Mouse (Mus musculus) forebrain, embryonic 16.5 days (tissue): Measurements from ENCODE around the gene Prss30. TPM values are rescaled to one million over a fixed set of nuclear protein-coding genes. Genes with fewer than 3 reads are reported as not detected.
A peak's percentile ranks its signal among the peaks of the same experiment; 100 is the strongest.

Experiments used
- ATAC-seq: fragments of 200-750 bp; cut with Nextera tagmentation; 2 replicates; pipeline ENCODE4 v1.8.0; 2017; ENCODE audit warnings: mild to moderate bottlenecking, moderate library complexity
- H3K27ac ChIP-seq: fragments of 300-500 bp; sonication (generic); 2 replicates; pipeline ENCODE4 v1.5.1; 2014; ENCODE audit warnings: low read length, control low read depth
- H3K27me3 ChIP-seq: fragments of 300-500 bp; sonication (generic); replicated peaks from 2 replicates; pipeline ENCODE4 v1.6.1; 2014; ENCODE audit warnings: low read length; ENCODE audit not compliant: control insufficient read depth, insufficient read depth
- H3K36me3 ChIP-seq: fragments of 300-500 bp; sonication (generic); 2 replicates; pipeline ENCODE4 v1.6.1; 2014; ENCODE audit not compliant: control insufficient read depth, insufficient read depth
- H3K4me1 ChIP-seq: fragments of 300-500 bp; sonication (generic); replicated peaks from 2 replicates; pipeline ENCODE4 v1.6.1; 2014; ENCODE audit warnings: low read length; ENCODE audit not compliant: control insufficient read depth, insufficient read depth
- H3K4me2 ChIP-seq: fragments of 300-500 bp; sonication (generic); 2 replicates; pipeline ENCODE4 v1.6.1; 2014; ENCODE audit warnings: mild to moderate bottlenecking, low read length, control low read depth
- H3K4me3 ChIP-seq: fragments of 300-500 bp; sonication (generic); replicated peaks from 2 replicates; pipeline ENCODE4 v1.5.1; 2014; ENCODE audit warnings: mild to moderate bottlenecking, low read length, control low read depth
- H3K9ac ChIP-seq: fragments of 300-500 bp; sonication (generic); replicated peaks from 2 replicates; pipeline ENCODE4 v1.6.1; 2014; ENCODE audit warnings: low read depth, low read length, control low read depth
- H3K9me3 ChIP-seq: fragments of 300-500 bp; sonication (generic); 2 replicates; pipeline ENCODE4 v1.6.1; 2016; ENCODE audit warnings: low read length; ENCODE audit not compliant: control insufficient read depth
- whole genome bisulfite sequencing: fragments of 180-500 bp; shearing (Covaris S2); extraction: QIAGEN DNeasy Blood & Tissue Kit; methylation state at CpG from one replicate; pipeline ENCODE4 v1.1.7; 2014; 5-methylcytosine and 5-hydroxymethylcytosine counted together
- polyA plus RNA-seq: library from polyadenylated mRNA; unstranded; fragments of >200 nt; fragmentation: Nextera tagmentation; extraction: Ambion mirVana; gene quantifications from 2 replicates; pipeline ENCODE4 v1.2.1, GENCODE M21; 2015

The Prss30 gene
- polyA plus RNA-seq, 1 experiment from 2014 or later: 0.28 TPM

- Histone ChIP-seq H3K4me1 (peaks cover 6% of the 10 kb centered on the region), H3K4me3 (peak overlapping the region; percentile 37), H3K36me3 (no peaks in the 10 kb centered on the region), H3K9ac (peak overlapping the region; percentile 66), H3K9me3 (no peaks in the 10 kb centered on the region), H3K27me3 (no peaks in the 10 kb centered on the region), H3K27ac (no peak overlapping the region), H3K4me2 (peak overlapping the region; percentile 64)
- ATAC-seq: peak; percentile 84
- WGBS: 9% methylated on average over 31 of the region's 31 CpGs
Measured at GRCm38 (mm10) chr17:23993559-23994428, 13.4 kb upstream of the Prss30 start.

DNA sequence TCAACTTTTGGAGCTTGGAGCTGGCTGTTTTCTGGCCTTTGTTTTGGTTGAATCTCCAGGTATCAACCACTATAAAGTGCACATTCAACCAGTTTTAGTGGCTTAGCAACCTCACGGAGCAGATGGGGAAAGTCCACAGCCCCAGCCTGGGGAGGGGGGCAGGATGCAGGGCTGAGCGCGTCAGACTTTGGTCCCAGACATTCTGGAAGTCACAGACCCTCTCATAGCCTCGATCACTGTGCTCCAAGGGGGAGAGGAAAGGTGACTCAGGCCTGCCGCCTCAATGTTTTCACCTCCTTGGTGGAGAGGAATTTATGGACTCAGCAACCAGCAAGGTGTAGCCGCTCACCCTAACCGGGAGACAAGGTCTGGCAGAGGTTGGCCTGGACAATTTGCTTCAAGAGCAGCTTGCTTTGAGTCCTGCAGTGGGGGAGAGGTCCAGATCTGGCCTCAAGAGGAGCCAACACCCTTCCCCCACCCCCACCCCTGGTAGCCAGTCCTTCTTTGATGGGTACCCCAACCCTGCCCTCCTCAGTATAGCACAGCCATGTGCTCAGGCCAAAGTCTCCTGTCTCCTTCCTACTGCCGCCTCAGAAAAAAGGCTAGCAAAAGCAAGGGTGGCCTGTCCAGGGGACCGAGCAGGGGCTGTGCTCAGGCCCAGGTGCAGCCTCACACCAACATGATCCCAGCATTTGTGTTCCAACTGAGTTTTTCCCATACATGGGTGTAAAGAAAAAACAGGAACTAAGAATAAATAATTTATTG lies 12.6 kb upstream of the Prss30 start:
- no peaks in the 10 kb centered on the region for H3K27me3 ChIP-seq
- no peaks in the 10 kb centered on the region for H3K36me3 ChIP-seq
- H3K4me2 ChIP-seq: peak overlapping the region; percentile 64
- H3K9me3 ChIP-seq: no peaks in the 10 kb centered on the region
- H3K9ac ChIP-seq: peak overlapping the region; percentile 42; the same call in 1 of the 2 replicates
- no peak overlapping the region for H3K27ac ChIP-seq
- peak; percentile 78 for ATAC-seq
- H3K4me3 ChIP-seq: peak overlapping the region; percentile 14; the same call in 1 of the 2 replicates
- H3K4me1 ChIP-seq: peaks cover 6% of the 10 kb centered on the region
- 70% methylated on average over 9 of the region's 9 CpGs for WGBS

GRCm38 (mm10) chr17:23989802-23990201 lies 9.4 kb upstream of the Prss30 start:
- Histone ChIP-seq H3K9ac (no peak overlapping the region), H3K4me3 (no peak overlapping the region), H3K4me1 (peaks cover 6% of the 10 kb centered on the region), H3K9me3 (no peaks in the 10 kb centered on the region), H3K4me2 (no peak overlapping the region), H3K36me3 (no peaks in the 10 kb centered on the region), H3K27me3 (no peaks in the 10 kb centered on the region), H3K27ac (no peak overlapping the region)
- 37% methylated on average over 2 of the region's 2 CpGs for WGBS
- no peak for ATAC-seq

DNA sequence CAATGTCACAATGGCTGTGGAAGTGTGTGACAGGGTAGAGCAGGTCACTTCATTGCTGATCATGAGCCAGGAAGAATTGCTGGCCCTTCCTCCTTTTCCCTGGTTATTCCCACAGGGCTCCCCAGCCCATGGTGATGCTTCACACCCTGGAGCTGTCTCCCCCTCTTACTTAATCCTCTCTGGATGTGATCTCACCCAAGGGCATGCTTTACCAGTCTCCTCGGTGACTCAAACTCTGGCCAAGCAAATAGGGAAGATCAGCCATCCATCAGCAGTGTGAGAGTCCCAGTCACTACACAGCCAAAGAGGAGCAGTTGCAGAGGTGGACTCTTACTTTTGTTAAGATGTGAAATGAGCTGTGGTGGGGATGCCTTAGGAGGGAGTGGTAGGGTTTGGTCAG lies 4.6 kb upstream of the Prss30 start:
- H3K4me2 ChIP-seq: no peak overlapping the region
- WGBS: 77% methylated on average over 1 of the region's 1 CpGs
- no peak overlapping the region for H3K9ac ChIP-seq
- no peak overlapping the region for H3K4me3 ChIP-seq
- H3K36me3 ChIP-seq: no peaks in the 10 kb centered on the region
- no peaks in the 10 kb centered on the region for H3K27me3 ChIP-seq
- no peak for ATAC-seq
- no peaks in the 10 kb centered on the region for H3K9me3 ChIP-seq
- H3K27ac ChIP-seq: no peak overlapping the region
- H3K4me1 ChIP-seq: no peaks in the 10 kb centered on the region

DNA sequence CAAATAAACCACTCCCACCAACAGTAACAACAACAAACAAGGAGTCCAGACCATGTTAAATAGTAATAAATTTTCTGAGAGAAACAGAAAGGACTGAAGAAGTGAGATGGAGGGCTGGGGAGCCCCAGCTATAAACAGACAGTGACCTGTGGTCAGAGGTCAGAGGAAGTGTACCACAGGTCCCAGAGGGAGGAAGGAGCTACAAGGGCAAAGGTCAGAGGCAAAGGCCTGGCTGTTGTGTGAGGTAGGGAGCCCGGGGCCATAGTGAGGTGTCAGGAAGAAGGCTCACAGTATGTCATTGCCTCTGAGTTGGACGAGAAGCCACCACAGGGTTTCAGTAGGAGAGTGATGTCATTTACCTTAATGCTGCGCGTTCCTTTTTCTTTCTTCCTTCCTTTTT lies 2.5 kb upstream of the Prss30 start:
- no peak overlapping the region for H3K9ac ChIP-seq
- H3K9me3 ChIP-seq: no peaks in the 10 kb centered on the region
- 74% methylated on average over 4 of the region's 4 CpGs for WGBS
- ATAC-seq: no peak
- no peak overlapping the region for H3K4me3 ChIP-seq
- H3K36me3 ChIP-seq: no peaks in the 10 kb centered on the region
- no peak overlapping the region for H3K27ac ChIP-seq
- no peaks in the 10 kb centered on the region for H3K4me1 ChIP-seq
- no peaks in the 10 kb centered on the region for H3K27me3 ChIP-seq
- no peak overlapping the region for H3K4me2 ChIP-seq

- Histone ChIP-seq H3K4me2 (no peak overlapping the region), H3K4me1 (no peaks in the 10 kb centered on the region), H3K9me3 (no peaks in the 10 kb centered on the region), H3K27me3 (no peaks in the 10 kb centered on the region), H3K9ac (no peak overlapping the region), H3K4me3 (no peak overlapping the region), H3K27ac (no peak overlapping the region), H3K36me3 (no peaks in the 10 kb centered on the region)
- WGBS: 81% methylated on average over 3 of the region's 3 CpGs
- no peak for ATAC-seq
Measured at GRCm38 (mm10) chr17:23979471-23979870, 895 bp downstream of the Prss30 start.

GRCm38 (mm10) chr17:23976665-23977064 lies 3.7 kb downstream of the Prss30 start:
- Histone ChIP-seq H3K4me3 (no peak overlapping the region), H3K9me3 (no peaks in the 10 kb centered on the region), H3K27ac (no peak overlapping the region), H3K36me3 (no peaks in the 10 kb centered on the region), H3K4me1 (no peaks in the 10 kb centered on the region), H3K9ac (no peak overlapping the region), H3K27me3 (no peaks in the 10 kb centered on the region), H3K4me2 (no peak overlapping the region)
- WGBS: 72% methylated on average over 4 of the region's 4 CpGs
- no peak for ATAC-seq

- H3K27me3 ChIP-seq: no peaks in the 10 kb centered on the region
- H3K4me2 ChIP-seq: no peak overlapping the region
- no peak overlapping the region for H3K27ac ChIP-seq
- no peak overlapping the region for H3K4me3 ChIP-seq
- H3K9me3 ChIP-seq: no peaks in the 10 kb centered on the region
- no peak overlapping the region for H3K9ac ChIP-seq
- no peaks in the 10 kb centered on the region for H3K36me3 ChIP-seq
- H3K4me1 ChIP-seq: no peaks in the 10 kb centered on the region
- ATAC-seq: no peak
- 82% methylated on average over 9 of the region's 9 CpGs for WGBS
Measured at GRCm38 (mm10) chr17:23971315-23971714, 9.1 kb downstream of the Prss30 start.

DNA sequence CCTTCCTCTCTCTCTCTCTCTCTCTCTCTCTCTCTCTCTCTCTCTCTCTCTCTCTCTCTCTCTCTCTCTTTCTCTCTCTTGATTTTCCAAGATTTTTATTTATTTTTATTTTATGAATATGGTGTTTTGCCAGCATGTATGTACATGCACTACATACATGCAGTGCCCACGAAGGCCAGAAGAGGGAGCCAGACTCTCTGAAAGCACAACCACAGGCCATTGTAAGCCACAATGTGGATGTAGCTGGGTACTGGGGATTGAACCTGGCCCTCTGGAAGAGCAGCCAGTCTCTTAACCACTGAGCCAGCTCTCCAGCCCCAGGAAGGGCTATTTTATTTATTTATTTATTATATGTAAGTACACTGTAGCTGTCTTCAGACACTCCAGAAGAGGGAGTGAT lies 11.1 kb downstream of the Prss30 start:
- Histone ChIP-seq H3K27me3 (no peaks in the 10 kb centered on the region), H3K4me2 (no peak overlapping the region), H3K4me1 (peaks cover 3% of the 10 kb centered on the region; the same call in 1 of the 2 replicates), H3K36me3 (no peaks in the 10 kb centered on the region), H3K9ac (no peak overlapping the region), H3K9me3 (no peaks in the 10 kb centered on the region), H3K27ac (no peak overlapping the region), H3K4me3 (no peak overlapping the region)
- 3% methylated on average over 1 of the region's 1 CpGs for WGBS
- no peak for ATAC-seq
